26 mouse cellular contexts compared by ENCODE assay signal in genomic region chr1:179877893-179878292, GRCm38 (mm10).
DNase-seq lines count a peak whose midpoint lies in the region; ATAC-seq and TF ChIP-seq lines count a peak whose summit lies in the region.
"Had no signal": no experiment of that assay in that cellular context is flagged by ENCODE, and none has a peak within 500 bp of the region (broad histone marks: within the 10 kb centered on the region; RNA-seq: fewer than 3 reads in every experiment).

No protein-coding gene starts in this region.

- no peak for TF ChIP-seq RAD21 in MEL (IDR thresholded peaks at IDR 0.05; ENCODE audit: low read depth, low read length)

- H3K4me1 ChIP-seq in liver, embryonic 15.5 days (replicated peaks): no peaks in the 10 kb centered on the region
- no peaks in the 10 kb centered on the region for H3K4me1 ChIP-seq in MEL (ENCODE audit: control insufficient read depth in 1 of 2, insufficient read depth in 2 of 2, low read length in 2 of 2)
- peaks cover 13% of the 10 kb centered on the region for H3K4me1 ChIP-seq in brown adipose tissue, adult 24 weeks (ENCODE audit: control insufficient read depth, insufficient read depth, insufficient read length, low read length)
- H3K4me1 ChIP-seq: forebrain, embryonic 13.5 days; heart, embryonic 12.5 days; hindbrain, embryonic 13.5 days; liver, embryonic 12.5 days; midbrain, embryonic 15.5 days; neural tube, embryonic 12.5 days had no signal

- no peaks in the 10 kb centered on the region for H3K79me2 ChIP-seq in MEL (ENCODE audit: control insufficient read depth, insufficient read depth, low read length, poor library complexity)

- WGBS in liver, embryonic 15.5 days (ENCODE audit: insufficient replicate concordance): 38% methylated on average over 6 of the region's 6 CpGs

- no peaks in the 10 kb centered on the region for H3K9me3 ChIP-seq in liver, embryonic 15.5 days (replicated peaks)
- no peaks in the 10 kb centered on the region for H3K9me3 ChIP-seq in MEL (replicated peaks; ENCODE audit: insufficient read depth, low read length)
- H3K9me3 ChIP-seq: forebrain, embryonic 13.5 days; heart, embryonic 12.5 days; hindbrain, embryonic 13.5 days; liver, embryonic 12.5 days; midbrain, embryonic 15.5 days; neural tube, embryonic 12.5 days had no signal

- no peak for TF ChIP-seq EP300 in MEL (IDR thresholded peaks at IDR 0.05; ENCODE audit: low read depth in 1 of 2, low read length in 2 of 2)

- H3K4me3 ChIP-seq in liver, embryonic 15.5 days (replicated peaks): no peak overlapping the region
- no peak overlapping the region for H3K4me3 ChIP-seq in MEL (ENCODE audit: control insufficient read depth in 1 of 2, insufficient read depth in 1 of 2, low read depth in 2 of 2, low read length in 2 of 2)
- H3K4me3 ChIP-seq in brown adipose tissue, adult 24 weeks (ENCODE audit: insufficient read depth, low read depth, low read length): peak overlapping the region; percentile 37
- H3K4me3 ChIP-seq: forebrain, embryonic 13.5 days; heart, embryonic 12.5 days; hindbrain, embryonic 13.5 days; liver, embryonic 12.5 days; midbrain, embryonic 15.5 days; neural tube, embryonic 12.5 days had no signal

- no peaks in the 10 kb centered on the region for H3K36me3 ChIP-seq in liver, embryonic 15.5 days (replicated peaks)
- no peaks in the 10 kb centered on the region for H3K36me3 ChIP-seq in MEL (ENCODE audit: control insufficient read depth in 1 of 2, insufficient read depth in 2 of 2, low read length in 2 of 2)
- H3K36me3 ChIP-seq: heart, embryonic 12.5 days; hindbrain, embryonic 13.5 days; liver, embryonic 12.5 days; midbrain, embryonic 15.5 days; neural tube, embryonic 12.5 days had no signal

- H3K9ac ChIP-seq in liver, embryonic 15.5 days: no peak overlapping the region
- no peak overlapping the region for H3K9ac ChIP-seq in MEL (ENCODE audit: control insufficient read depth, low read depth, low read length, poor library complexity, severe bottlenecking)
- H3K9ac ChIP-seq: forebrain, embryonic 13.5 days; heart, embryonic 12.5 days; hindbrain, embryonic 13.5 days; liver, embryonic 12.5 days; lung, embryonic 14.5 days; midbrain, embryonic 15.5 days; neural tube, embryonic 12.5 days had no signal

- TF ChIP-seq POLR2A in MEL (IDR thresholded peaks at IDR 0.05; ENCODE audit: control insufficient read depth in 1 of 2, insufficient read depth in 1 of 2, low read depth in 1 of 2, low read length in 2 of 2, poor library complexity in 1 of 2): no peak

- DNase-seq in liver: no peak
- DNase-seq in MEL (ENCODE audit: low read depth, low spot score): peak; percentile 20
- no peak for DNase-seq in natural killer cell, adult 2 months (ENCODE audit: low spot score in 2 of 2)
- DNase-seq: adrenal gland, adult 2 months; adrenal gland, postnatal 36 days; B cell, adult 2 months; cerebellum, adult 2 months; cerebellum, postnatal 14 days; heart, postnatal 4 days; kidney, adult 9 months; kidney, postnatal 10 days; layer of hippocampus, adult 9-11 months; lung, embryonic 14.5 days; right cerebral cortex, adult 18-20 months had no signal

- H3K27ac ChIP-seq in liver, embryonic 15.5 days (replicated peaks): no peak overlapping the region
- no peak overlapping the region for H3K27ac ChIP-seq in MEL (ENCODE audit: control insufficient read depth, low read depth, low read length)
- H3K27ac ChIP-seq in brown adipose tissue, adult 24 weeks (replicated peaks; ENCODE audit: low read depth, low read length): peak overlapping the region; percentile 59
- H3K27ac ChIP-seq: forebrain, embryonic 13.5 days; hindbrain, embryonic 13.5 days; liver, embryonic 12.5 days; midbrain, embryonic 15.5 days; neural tube, embryonic 12.5 days; stomach, postnatal 0 days had no signal

- ATAC-seq in liver, embryonic 15.5 days (ENCODE audit: insufficient read depth): no peak
- peak; percentile 23; the same call in 1 of the 2 replicates for ATAC-seq in megakaryocyte progenitor cell, adult 5-6 weeks (replicated peaks; ENCODE audit: poor library complexity)
- ATAC-seq: activated CD4-positive, CD25-positive, alpha-beta regulatory T cell, adult 4 months; forebrain, embryonic 13.5 days; intestine, embryonic 16.5 days; liver, embryonic 12.5 days; midbrain, embryonic 15.5 days had no signal

- no peaks in the 10 kb centered on the region for H3K27me3 ChIP-seq in liver, embryonic 15.5 days
- peaks cover 0 to 1% of the 10 kb centered on the region in 2 experiments; a peak in 3 of 4 replicates for H3K27me3 ChIP-seq in MEL (ENCODE audit: control insufficient read depth in 1 of 2, insufficient read depth in 2 of 2, low read length in 2 of 2)
- H3K27me3 ChIP-seq: forebrain, embryonic 13.5 days; heart, embryonic 12.5 days; hindbrain, embryonic 13.5 days; liver, embryonic 12.5 days; midbrain, embryonic 15.5 days; neural tube, embryonic 12.5 days had no signal

- TF ChIP-seq CTCF in MEL (IDR thresholded peaks at IDR 0.05 in 2 of 3, conservative IDR thresholded peaks at IDR 0.05 in 1 of 3; ENCODE audit: control insufficient read depth in 1 of 3, insufficient read depth in 1 of 3, low read depth in 2 of 3, low read length in 3 of 3, poor library complexity in 1 of 3, severe bottlenecking in 1 of 3): no peak

- 0 out of 2 replicates have a peak overlapping the region, but pooled peaks have one; percentile 2 for H3K4me2 ChIP-seq in liver, embryonic 15.5 days
- H3K4me2 ChIP-seq: forebrain, embryonic 13.5 days; heart, embryonic 12.5 days; hindbrain, embryonic 13.5 days; liver, embryonic 12.5 days; lung, embryonic 14.5 days; midbrain, embryonic 15.5 days; neural tube, embryonic 12.5 days had no signal

TF ChIP-seq in MEL, 35 proteins besides CTCF, POLR2A, EP300 and RAD21:
- TF ChIP-seq CHD1 (IDR thresholded peaks at IDR 0.05; ENCODE audit: low read depth, low read length): no peak
- no peak for TF ChIP-seq E2F4 (IDR thresholded peaks at IDR 0.05; ENCODE audit: borderline replicate concordance, low read depth, low read length)
- TF ChIP-seq USF2 (IDR thresholded peaks at IDR 0.05; ENCODE audit: borderline replicate concordance in 1 of 2, insufficient read depth in 1 of 2, low read depth in 1 of 2, low read length in 2 of 2): no peak
- TF ChIP-seq ELF1 (IDR thresholded peaks at IDR 0.05; ENCODE audit: low read depth, low read length): no peak
- TF ChIP-seq GATA1 (IDR thresholded peaks at IDR 0.05; ENCODE audit: low read depth, low read length): no peak
- no peak for TF ChIP-seq SMC3 (IDR thresholded peaks at IDR 0.05; ENCODE audit: low read depth, low read length)
- no peak for TF ChIP-seq NRF1 (IDR thresholded peaks at IDR 0.05; ENCODE audit: insufficient read depth, low read depth, low read length, poor library complexity, severe bottlenecking)
TF ChIP-seq in MEL: peak in this region for 0.
